ENCODE assay signal across 8 mouse cellular contexts in the genomic region with DNA sequence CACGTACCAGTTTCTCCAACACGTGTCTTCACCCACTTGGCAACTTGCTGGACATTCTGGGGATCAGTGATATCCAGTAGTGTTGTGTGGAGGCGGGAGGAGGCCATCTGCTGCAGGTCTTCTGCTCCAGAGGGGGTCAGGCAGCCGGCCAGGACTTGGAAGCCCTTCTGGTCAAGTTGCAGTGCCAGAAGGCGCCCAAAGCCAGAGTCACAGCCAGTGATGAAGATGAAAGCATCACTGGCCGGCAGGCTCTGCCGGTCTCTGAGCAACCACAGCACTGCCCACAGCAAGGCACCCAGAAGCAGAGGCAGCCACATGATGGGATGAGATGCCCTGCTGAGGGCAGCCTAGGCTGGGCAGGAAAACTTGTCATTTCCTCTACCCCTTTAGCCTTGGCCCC. TPM values are rescaled to one million over a fixed set of nuclear protein-coding genes. Genes with fewer than 3 reads are reported as not detected.
DNase-seq lines count a peak whose midpoint lies in the region; ATAC-seq lines count a peak whose summit lies in the region.

No protein-coding gene starts in this region.

- no peak for ATAC-seq in kidney, embryonic 14.5 days (ENCODE audit: low FRiP score, low TSS enrichment)
- ATAC-seq in embryonic facial prominence, embryonic 15.5 days (ENCODE audit: insufficient number of reproducible peaks, low FRiP score, low TSS enrichment, low read depth) = no peak
- ATAC-seq in stomach, embryonic 14.5 days (ENCODE audit: insufficient number of reproducible peaks, insufficient read depth, low FRiP score, low read depth) = no peak

- H3K27me3 ChIP-seq in kidney, embryonic 14.5 days (ENCODE audit: control insufficient read depth, insufficient read depth, low read length) = no peaks in the 10 kb centered on the region
- H3K27me3 ChIP-seq in embryonic facial prominence, embryonic 15.5 days = no peaks in the 10 kb centered on the region
- H3K27me3 ChIP-seq in stomach, embryonic 14.5 days (ENCODE audit: control insufficient read depth, insufficient read depth, low read length) = no peaks in the 10 kb centered on the region

- no peak overlapping the region for H3K4me2 ChIP-seq in kidney, embryonic 14.5 days (replicated peaks; ENCODE audit: low read depth, low read length)
- no peak overlapping the region for H3K4me2 ChIP-seq in embryonic facial prominence, embryonic 15.5 days (replicated peaks)
- no peak overlapping the region for H3K4me2 ChIP-seq in stomach, embryonic 14.5 days (replicated peaks; ENCODE audit: low read depth, low read length)

- peak; percentile 60 for DNase-seq in kidney, adult 11 months
- DNase-seq in NIH3T3 (ENCODE audit: low read depth) = peak; percentile 52
- DNase-seq in kidney, adult 9 months = peak; percentile 72
- DNase-seq in thymus, postnatal 36 days = no peak
- no peak for DNase-seq in ovary, postnatal 10 days (ENCODE audit: low spot score)

- H3K9me3 ChIP-seq in kidney, embryonic 14.5 days (ENCODE audit: control insufficient read depth, low read length) = no peaks in the 10 kb centered on the region
- H3K9me3 ChIP-seq in embryonic facial prominence, embryonic 15.5 days (replicated peaks) = no peaks in the 10 kb centered on the region
- no peaks in the 10 kb centered on the region for H3K9me3 ChIP-seq in stomach, embryonic 14.5 days (ENCODE audit: control insufficient read depth, low read depth, low read length)

- no peak overlapping the region for H3K9ac ChIP-seq in kidney, embryonic 14.5 days (ENCODE audit: low read depth, low read length)
- H3K9ac ChIP-seq in embryonic facial prominence, embryonic 15.5 days = no peak overlapping the region
- no peak overlapping the region for H3K9ac ChIP-seq in stomach, embryonic 14.5 days (replicated peaks; ENCODE audit: low read depth, low read length)

- H3K36me3 ChIP-seq in kidney, embryonic 14.5 days (ENCODE audit: control insufficient read depth, insufficient read depth, low read length) = peaks cover 40% of the 10 kb centered on the region; the same call in 1 of the 2 replicates
- H3K36me3 ChIP-seq in embryonic facial prominence, embryonic 15.5 days = peaks cover 49% of the 10 kb centered on the region
- peaks cover 25% of the 10 kb centered on the region for H3K36me3 ChIP-seq in stomach, embryonic 14.5 days (ENCODE audit: control insufficient read depth, insufficient read depth, low read length)

- H3K4me3 ChIP-seq in kidney, embryonic 14.5 days (ENCODE audit: low read length) = no peak overlapping the region
- H3K4me3 ChIP-seq in embryonic facial prominence, embryonic 15.5 days (replicated peaks) = no peak overlapping the region
- H3K4me3 ChIP-seq in stomach, embryonic 14.5 days (ENCODE audit: low read depth, low read length) = no peak overlapping the region

- H3K4me1 ChIP-seq in kidney, embryonic 14.5 days (ENCODE audit: control insufficient read depth, insufficient read depth, low read length) = peaks cover 21% of the 10 kb centered on the region
- peaks cover 51% of the 10 kb centered on the region for H3K4me1 ChIP-seq in embryonic facial prominence, embryonic 15.5 days
- H3K4me1 ChIP-seq in stomach, embryonic 14.5 days (ENCODE audit: control insufficient read depth, insufficient read depth, low read length) = peaks cover 32% of the 10 kb centered on the region

- 80% methylated on average over 7 of the region's 7 CpGs for WGBS in kidney, embryonic 14.5 days
- WGBS in embryonic facial prominence, embryonic 15.5 days = 76% methylated on average over 7 of the region's 7 CpGs
- 75% methylated on average over 7 of the region's 7 CpGs for WGBS in stomach, embryonic 14.5 days

- no peak overlapping the region for H3K27ac ChIP-seq in kidney, embryonic 14.5 days (ENCODE audit: low read depth, low read length)
- H3K27ac ChIP-seq in embryonic facial prominence, embryonic 15.5 days (replicated peaks) = peak overlapping the region; percentile 72; the same call in 1 of the 2 replicates
- H3K27ac ChIP-seq in stomach, embryonic 14.5 days (ENCODE audit: low read length) = 0 out of 2 replicates have a peak overlapping the region, but pooled peaks have one; percentile 12

RNA-seq across cellular contexts. Expression of a gene that starts 4.4 kb away (rescaled TPM):
- polyA plus RNA-seq in kidney, embryonic 14.5 days (2014; fragmentation: Nextera tagmentation; extraction: Ambion mirVana) = 14.5 and 15.7 TPM in 2 replicates
- polyA plus RNA-seq in embryonic facial prominence, embryonic 15.5 days (2015; fragmentation: Nextera tagmentation; extraction: Ambion mirVana) = 19.6 and 21.3 TPM in 2 replicates
- 14.9 and 17.1 TPM in 2 replicates for polyA plus RNA-seq in stomach, embryonic 14.5 days (2014; fragmentation: Nextera tagmentation; extraction: Ambion mirVana)

RNA-seq across cellular contexts. Expression of a gene that starts 5.6 kb away (rescaled TPM):
- polyA plus RNA-seq in kidney, embryonic 14.5 days (2014; fragmentation: Nextera tagmentation; extraction: Ambion mirVana) = 219 and 258 TPM in 2 replicates
- polyA plus RNA-seq in embryonic facial prominence, embryonic 15.5 days (2015; fragmentation: Nextera tagmentation; extraction: Ambion mirVana) = 224 and 226 TPM in 2 replicates
- polyA plus RNA-seq in stomach, embryonic 14.5 days (2014; fragmentation: Nextera tagmentation; extraction: Ambion mirVana) = 222 and 236 TPM in 2 replicates

RNA-seq across cellular contexts. Expression of a gene that starts 15.4 kb away (rescaled TPM):
- 0.77 and 1.3 TPM in 2 replicates for polyA plus RNA-seq in kidney, embryonic 14.5 days (2014; fragmentation: Nextera tagmentation; extraction: Ambion mirVana)
- polyA plus RNA-seq in embryonic facial prominence, embryonic 15.5 days (2015; fragmentation: Nextera tagmentation; extraction: Ambion mirVana) = 14.3 and 16.5 TPM in 2 replicates
- polyA plus RNA-seq in stomach, embryonic 14.5 days (2014; fragmentation: Nextera tagmentation; extraction: Ambion mirVana) = 2.6 and 4.4 TPM in 2 replicates

RNA-seq across cellular contexts. Expression of a gene that starts 17.5 kb away (rescaled TPM):
- polyA plus RNA-seq in kidney, embryonic 14.5 days (2014; fragmentation: Nextera tagmentation; extraction: Ambion mirVana) = 479 and 521 TPM in 2 replicates
- polyA plus RNA-seq in embryonic facial prominence, embryonic 15.5 days (2015; fragmentation: Nextera tagmentation; extraction: Ambion mirVana) = 1,010 and 1,093 TPM in 2 replicates
- polyA plus RNA-seq in stomach, embryonic 14.5 days (2014; fragmentation: Nextera tagmentation; extraction: Ambion mirVana) = 663 and 664 TPM in 2 replicates

RNA-seq across cellular contexts. Expression of a gene that starts 26.7 kb away (rescaled TPM):
- 7.2 and 8.7 TPM in 2 replicates for polyA plus RNA-seq in kidney, embryonic 14.5 days (2014; fragmentation: Nextera tagmentation; extraction: Ambion mirVana)
- polyA plus RNA-seq in embryonic facial prominence, embryonic 15.5 days (2015; fragmentation: Nextera tagmentation; extraction: Ambion mirVana) = 6.1 TPM in 2 replicates
- 4.2 and 4.6 TPM in 2 replicates for polyA plus RNA-seq in stomach, embryonic 14.5 days (2014; fragmentation: Nextera tagmentation; extraction: Ambion mirVana)

Comparison
In these comparisons a context has a peak if more than half of its experiments do, and no peak if none do; other contexts are left out.
1. DNase-seq: peak in kidney, adult 11 months (single experiment), NIH3T3 (single experiment) and kidney, adult 9 months (single experiment); none in thymus, postnatal 36 days (0 of 2) and ovary, postnatal 10 days (single experiment).